Mouse (Mus musculus) T-helper 1 cell (primary cell): ENCODE measurements at regions not wholly inside any gene's neighbourhood (a gene's known extent, or its start where the extent isn't known, plus 50 kb on each side); places are given as distances from the start of the nearest gene placed in this dataset.
"Not testable (repeated sequence)": the region's sequence is repeated elsewhere in the genome, so short reads cannot be mapped to it uniquely, and the experiment has no call there.

Experiments
- in situ Hi-C: fragments of 300-600 bp; cut with MboI, MseI; formaldehyde crosslinking; loops from one replicate; pipeline ENCODE4 v1.15.1; 2025; ENCODE audit warnings: high pct_unique_total_duplicates

DNA sequence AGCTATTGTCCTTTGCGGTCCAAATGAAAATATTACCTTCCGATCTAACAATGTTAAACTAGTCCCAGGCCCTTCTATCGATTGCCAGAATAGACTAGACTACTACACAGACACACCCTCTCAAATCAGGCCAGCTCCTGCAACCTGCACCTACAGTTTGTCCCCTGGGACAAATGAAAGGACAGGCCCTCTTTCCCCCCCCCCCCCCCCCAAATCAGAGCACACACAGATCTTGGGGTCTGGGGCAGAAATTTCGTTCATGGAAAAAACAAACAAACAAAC lies 77.8 kb downstream of the BC107364 start:
- in situ Hi-C loops: not testable (repeated sequence)

DNA sequence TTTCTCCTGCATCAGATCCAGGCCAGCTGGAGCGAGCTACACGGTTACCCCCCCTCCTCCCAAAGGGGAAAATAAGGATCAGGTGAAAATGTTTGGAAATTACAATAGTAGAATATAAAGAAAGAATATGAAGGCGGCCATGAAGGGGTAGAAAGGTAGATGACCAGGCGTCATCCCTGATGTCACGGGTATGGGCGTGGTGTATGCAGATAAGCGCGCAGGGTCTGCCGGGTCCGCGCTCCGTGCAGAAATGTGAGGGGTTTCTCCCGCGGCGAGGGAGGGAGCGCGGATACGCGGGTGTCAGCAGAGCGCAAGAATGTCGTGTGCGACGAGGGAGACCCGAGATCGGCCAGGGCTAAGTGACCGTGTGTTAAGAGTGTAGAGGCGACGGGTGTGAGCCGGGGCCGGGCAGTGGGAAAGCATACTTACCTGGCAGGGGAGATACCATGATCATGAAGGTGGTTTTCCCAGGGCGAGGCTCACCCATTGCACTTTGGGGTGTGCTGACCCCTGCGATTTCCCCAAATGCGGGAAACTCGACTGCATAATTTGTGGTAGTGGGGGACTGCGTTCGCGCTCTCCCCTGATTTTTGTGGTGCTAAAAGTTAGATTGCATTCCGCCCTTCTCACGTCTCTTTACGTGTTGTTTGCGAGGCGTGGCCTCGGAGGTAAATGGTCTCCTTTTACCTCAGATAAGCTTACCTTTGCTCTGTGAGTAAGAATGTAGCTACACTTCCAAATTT lies 78.3 kb downstream of the BC107364 start:
- in situ Hi-C loops: not testable (repeated sequence)

DNA sequence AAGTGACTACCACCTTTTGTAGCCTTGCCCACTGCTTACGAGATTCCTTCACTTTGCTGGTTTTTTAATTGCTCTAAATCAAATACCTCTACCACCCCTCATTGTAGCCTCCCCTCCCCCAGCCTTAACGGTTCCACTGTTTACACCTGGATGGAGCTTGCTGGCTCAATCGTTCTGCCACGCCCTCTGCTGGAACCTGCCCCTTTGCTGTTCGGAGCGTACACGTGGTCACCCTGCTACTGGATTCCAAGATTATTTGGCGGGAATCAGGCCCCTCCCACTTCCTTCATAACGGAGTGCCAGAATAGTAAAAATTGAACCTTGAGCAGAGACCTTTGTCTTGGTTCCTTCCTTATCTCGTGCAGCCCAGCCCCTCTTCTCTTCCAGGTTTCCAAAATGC lies 68.8 kb upstream of the Fcgr1 start:
- in situ Hi-C loops: not testable (repeated sequence)

DNA sequence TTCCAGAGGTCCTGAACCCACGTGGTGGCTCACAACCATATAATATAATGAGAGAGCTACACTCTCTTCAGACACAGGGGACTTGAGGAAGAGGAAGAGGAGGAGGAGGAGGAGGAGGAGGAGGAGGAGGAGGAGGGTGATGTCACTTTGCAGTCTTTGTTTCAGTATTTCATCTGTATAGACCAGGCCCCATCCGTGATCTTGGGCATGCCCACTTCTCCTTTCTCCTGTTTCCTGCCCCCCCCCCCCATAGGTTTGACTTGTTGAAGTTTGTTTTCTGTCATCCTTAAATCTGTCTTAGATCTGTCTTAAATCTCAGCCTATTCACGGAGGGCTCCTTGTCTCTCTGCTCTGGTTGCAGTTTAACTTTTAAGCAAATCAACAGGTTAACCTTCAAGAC lies 67.0 kb upstream of the Fcgr1 start:
- in situ Hi-C loops: no loop called here

DNA sequence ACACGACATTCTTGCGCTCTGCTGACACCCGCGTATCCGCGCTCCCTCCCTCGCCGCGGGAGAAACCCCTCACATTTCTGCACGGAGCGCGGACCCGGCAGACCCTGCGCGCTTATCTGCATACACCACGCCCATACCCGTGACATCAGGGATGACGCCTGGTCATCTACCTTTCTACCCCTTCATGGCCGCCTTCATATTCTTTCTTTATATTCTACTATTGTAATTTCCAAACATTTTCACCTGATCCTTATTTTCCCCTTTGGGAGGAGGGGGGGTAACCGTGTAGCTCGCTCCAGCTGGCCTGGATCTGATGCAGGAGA lies 66.4 kb upstream of the Fcgr1 start:
- in situ Hi-C loops: not testable (repeated sequence)

DNA sequence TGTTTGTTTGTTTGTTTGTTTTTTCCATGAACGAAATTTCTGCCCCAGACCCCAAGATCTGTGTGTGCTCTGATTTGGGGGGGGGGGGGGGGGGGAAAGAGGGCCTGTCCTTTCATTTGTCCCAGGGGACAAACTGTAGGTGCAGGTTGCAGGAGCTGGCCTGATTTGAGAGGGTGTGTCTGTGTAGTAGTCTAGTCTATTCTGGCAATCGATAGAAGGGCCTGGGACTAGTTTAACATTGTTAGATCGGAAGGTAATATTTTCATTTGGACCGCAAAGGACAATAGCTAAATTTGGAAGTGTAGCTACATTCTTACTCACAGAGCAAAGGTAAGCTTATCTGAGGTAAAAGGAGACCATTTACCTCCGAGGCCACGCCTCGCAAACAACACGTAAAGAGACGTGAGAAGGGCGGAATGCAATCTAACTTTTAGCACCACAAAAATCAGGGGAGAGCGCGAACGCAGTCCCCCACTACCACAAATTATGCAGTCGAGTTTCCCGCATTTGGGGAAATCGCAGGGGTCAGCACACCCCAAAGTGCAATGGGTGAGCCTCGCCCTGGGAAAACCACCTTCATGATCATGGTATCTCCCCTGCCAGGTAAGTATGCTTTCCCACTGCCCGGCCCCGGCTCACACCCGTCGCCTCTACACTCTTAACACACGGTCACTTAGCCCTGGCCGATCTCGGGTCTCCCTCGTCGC lies 65.9 kb upstream of the Fcgr1 start:
- in situ Hi-C loops: not testable (repeated sequence)

DNA sequence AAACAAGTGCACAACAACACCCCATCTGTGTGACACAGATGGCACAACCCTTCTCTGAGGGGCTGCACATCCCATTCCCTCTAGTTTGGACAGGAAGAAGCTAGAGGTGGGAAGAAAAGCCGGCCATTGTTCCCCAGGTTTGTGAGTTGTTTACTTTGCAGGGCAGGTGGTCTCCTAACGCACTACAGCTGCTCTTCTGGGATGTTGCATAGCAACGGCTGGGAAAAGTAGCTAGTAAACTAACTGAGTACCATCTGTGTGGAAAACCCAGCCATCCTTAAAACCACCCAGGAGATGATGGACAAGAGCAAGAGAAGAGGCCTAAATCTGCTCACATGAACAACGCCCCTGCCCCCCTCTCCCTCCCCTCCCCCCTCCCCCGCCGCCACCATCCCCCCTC lies 57.9 kb upstream of the Fcgr1 start:
- in situ Hi-C loops: not testable (repeated sequence)

DNA sequence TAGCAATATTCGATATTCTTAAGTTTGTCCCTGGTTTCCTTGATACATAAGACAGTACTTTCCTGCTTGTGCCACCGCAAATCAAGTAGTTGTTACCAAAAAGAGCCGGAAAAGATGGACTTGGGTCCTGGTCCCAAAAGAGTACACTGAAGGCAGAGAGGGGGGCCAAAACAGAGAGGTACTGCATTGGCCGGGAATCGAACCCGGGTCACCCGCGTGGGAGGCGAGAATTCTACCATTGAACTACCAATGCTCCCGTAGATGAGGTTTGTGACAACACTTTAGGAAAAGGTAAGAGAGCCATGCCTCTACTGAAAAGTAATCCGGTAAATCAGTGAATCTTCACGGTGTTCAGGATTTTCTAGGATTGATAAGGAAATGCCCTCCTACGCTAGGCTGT lies 57.2 kb upstream of the Fcgr1 start:
- in situ Hi-C loops: not testable (repeated sequence)

DNA sequence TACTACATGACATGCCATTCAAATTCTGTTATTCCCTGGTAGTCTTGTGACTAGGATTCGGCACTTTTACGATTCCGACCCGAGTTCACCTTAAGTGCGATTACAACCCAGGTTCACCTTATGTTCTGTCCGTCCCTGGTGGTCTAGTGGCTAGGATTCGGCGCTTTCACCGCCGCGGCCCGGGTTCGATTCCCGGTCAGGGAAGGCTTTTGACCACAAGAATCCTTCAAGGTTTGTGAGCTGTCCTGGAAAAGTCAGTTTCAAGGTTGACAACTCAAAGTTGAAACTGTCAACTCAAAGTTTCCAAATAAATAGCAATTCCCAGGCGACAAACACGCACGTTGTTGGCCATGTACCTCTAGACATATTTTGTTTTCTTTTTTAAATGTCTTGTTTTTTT lies 52.8 kb upstream of the Fcgr1 start:
- in situ Hi-C loops: not testable (repeated sequence)

DNA sequence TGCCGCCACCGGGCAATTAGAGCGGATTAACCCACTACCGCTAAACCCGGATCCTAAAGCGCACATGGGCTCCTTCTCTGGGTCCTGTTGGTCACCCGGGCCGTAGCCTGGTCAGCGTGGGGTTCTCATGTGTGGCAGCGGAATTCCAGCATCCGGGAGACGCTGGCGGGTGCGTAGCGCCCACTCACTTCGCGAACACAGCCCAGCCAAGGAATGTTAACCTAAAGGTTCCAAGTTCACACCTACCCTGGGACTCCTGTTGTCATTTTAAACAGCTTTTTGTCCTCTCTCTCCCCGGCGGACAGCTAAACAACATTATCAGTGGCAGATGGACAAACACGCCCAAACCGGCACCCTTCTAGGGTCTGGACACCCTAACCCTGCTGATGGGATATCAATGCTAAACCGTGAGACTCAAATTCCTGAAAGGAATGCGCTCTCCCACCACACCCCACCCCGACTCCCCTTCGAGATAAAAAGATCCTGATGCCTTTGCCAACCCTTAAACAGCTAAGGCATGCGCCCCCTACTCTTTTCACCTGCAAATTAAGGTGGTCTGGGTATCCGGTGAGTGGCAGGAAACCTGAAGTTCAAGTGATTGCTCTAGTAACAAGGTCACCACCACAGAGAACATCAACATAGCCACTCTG lies 49.8 kb upstream of the Fcgr1 start:
- in situ Hi-C loops: loop anchor here (5.0 kb wide), 1 partner anchor 49 kb away; no protein-coding TSS in a partner anchor
